Mouse (Mus musculus): ENCODE results near the gene Kctd17. TPM values are rescaled to one million over a fixed set of nuclear protein-coding genes. Genes with fewer than 3 reads are reported as not detected.

Kctd17 gene
- 162 and 163 TPM in 2 replicates for polyA plus RNA-seq (2015; fragmentation: Nextera tagmentation; extraction: Ambion mirVana)

DNA sequence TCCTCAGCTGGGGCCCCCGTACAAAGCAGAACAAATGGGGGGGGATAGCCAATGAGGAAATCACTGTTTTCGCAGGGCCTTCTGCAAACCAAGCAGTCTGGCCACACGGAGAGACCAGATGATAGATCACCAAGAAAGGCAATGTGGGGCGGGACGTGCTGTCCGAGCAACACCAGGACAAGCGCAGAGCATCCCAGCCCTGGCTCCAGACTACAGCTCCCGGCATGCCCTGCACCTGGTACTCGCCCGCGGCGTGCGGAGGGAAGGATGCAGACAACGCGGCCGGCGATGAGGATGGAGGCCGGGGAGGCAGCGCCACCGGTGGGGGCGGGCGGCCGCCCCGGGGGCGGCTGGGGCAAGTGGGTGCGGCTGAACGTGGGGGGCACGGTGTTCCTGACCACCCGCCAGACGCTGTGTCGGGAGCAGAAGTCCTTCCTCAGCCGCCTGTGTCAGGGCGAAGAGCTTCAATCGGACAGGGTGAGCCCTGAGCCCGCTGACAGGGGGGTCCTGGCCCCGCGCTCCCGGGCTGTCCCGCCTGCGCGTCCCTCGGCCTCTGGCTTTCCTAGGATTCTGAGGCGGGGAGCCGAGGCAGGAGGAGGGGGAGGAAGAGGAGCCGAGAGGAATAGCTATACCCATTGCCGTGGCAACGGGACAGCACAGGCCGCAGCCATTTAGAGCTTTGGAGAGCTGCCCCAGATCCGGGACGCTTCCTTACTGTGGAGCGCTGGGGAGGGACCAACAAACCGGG is at the start of gene Kctd17:
Gene Kctd17 (plus strand): TSS at position 174 of the 748 bp plus-strand sequence.
- Histone ChIP-seq H3K9me3 (no peaks in the 10 kb centered on the region), H3K27me3 (replicated peaks) (no peaks in the 10 kb centered on the region), H3K9ac (peak within 1 kb of the TSS; percentile 89), H3K4me3 (peak within 1 kb of the TSS; percentile 80), H3K36me3 (replicated peaks) (0 out of 2 replicates have a peak, but pooled peaks cover 5% of the 10 kb centered on the region), H3K27ac (peak within 1 kb of the TSS; percentile 73), H3K4me2 (peak within 1 kb of the TSS; percentile 77), H3K4me1 (peaks cover 15% of the 10 kb centered on the region)
- 1% methylated on average over 52 of the region's 52 CpGs for WGBS
- ATAC-seq (replicated peaks), result peak; percentile 93

DNA sequence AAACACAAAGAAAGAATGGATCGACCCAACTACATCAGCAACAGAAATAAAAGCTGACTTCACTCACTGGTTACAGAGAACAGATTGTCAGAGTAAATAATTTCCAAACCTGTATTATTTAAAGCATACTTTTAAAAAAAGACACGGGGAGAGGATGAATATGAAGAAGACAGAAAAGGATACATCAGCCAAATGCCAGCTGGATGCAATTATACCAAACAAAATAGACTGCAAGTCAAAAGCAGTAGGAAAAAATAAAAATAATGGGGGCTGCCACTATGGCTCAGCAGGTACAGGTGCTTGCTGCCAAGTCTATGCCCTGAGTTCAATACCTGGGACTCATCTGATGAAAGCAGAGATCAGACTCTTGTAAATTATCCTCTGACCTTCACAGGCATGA is 48.2 kb upstream of the Kctd17 start:
- no peak for ATAC-seq (replicated peaks)
- no peaks in the 10 kb centered on the region for H3K27me3 ChIP-seq (replicated peaks)
- no peaks in the 10 kb centered on the region for H3K9me3 ChIP-seq
- peaks cover 3% of the 10 kb centered on the region; the same call in 1 of the 2 replicates for H3K4me1 ChIP-seq
- H3K4me2 ChIP-seq, result no peak overlapping the region
- H3K27ac ChIP-seq, result no peak overlapping the region
- H3K4me3 ChIP-seq, result no peak overlapping the region
- H3K9ac ChIP-seq, result no peak overlapping the region
- H3K36me3 ChIP-seq (replicated peaks), result no peaks in the 10 kb centered on the region
- WGBS, result 81% methylated on average over 2 of the region's 2 CpGs

DNA sequence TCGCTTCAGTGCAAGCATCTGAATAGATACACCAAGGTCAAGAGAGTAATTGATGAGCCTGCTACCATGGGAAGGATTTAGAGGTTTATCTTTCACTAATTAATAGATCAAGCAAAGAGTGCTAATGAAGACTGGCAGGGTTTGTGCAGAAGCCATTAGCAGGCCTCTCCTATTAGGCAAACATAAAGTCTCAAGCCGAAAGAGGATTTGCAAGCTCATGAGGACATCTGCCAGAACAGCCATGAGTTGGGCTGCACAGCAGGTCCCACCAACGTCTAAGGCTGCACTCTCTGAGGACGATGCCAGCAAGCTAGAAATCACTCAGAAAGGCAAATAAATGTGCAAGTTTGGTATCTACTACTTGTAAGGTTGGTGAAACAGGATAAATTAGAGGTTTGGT is 47.6 kb upstream of the Kctd17 start:
- no peaks in the 10 kb centered on the region for H3K36me3 ChIP-seq (replicated peaks)
- H3K4me1 ChIP-seq, result peaks cover 3% of the 10 kb centered on the region; the same call in 1 of the 2 replicates
- no peak for ATAC-seq (replicated peaks)
- no peak overlapping the region for H3K4me2 ChIP-seq
- H3K9ac ChIP-seq, result no peak overlapping the region
- H3K9me3 ChIP-seq, result no peaks in the 10 kb centered on the region
- H3K27me3 ChIP-seq (replicated peaks), result no peaks in the 10 kb centered on the region
- H3K27ac ChIP-seq, result no peak overlapping the region
- H3K4me3 ChIP-seq, result no peak overlapping the region
- 39% methylated on average over 4 of the region's 4 CpGs for WGBS

DNA sequence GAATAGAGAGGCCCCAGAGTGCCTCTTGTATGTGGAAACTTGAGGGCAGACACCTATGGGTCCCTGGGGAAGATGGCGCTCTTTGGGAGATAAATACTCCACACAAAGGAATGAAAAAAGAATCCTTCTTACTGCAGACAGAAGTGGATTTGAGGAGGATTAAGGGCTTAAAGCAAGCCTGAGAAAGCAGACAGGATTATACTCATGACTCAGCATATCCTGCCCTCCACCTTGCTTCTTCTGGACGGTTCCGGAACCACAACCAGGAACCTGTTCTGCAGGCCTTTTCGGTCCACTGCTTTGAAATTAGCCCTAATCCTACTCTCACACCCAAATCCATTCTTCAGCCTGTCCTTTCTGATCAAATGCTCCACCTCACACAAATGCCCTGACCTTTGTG is 46.2 kb upstream of the Kctd17 start:
- Histone ChIP-seq H3K27me3 (replicated peaks) (no peaks in the 10 kb centered on the region), H3K36me3 (replicated peaks) (no peaks in the 10 kb centered on the region), H3K4me2 (no peak overlapping the region), H3K9ac (no peak overlapping the region), H3K4me3 (no peak overlapping the region), H3K27ac (no peak overlapping the region), H3K9me3 (no peaks in the 10 kb centered on the region), H3K4me1 (peaks cover 3% of the 10 kb centered on the region; the same call in 1 of the 2 replicates)
- ATAC-seq (replicated peaks), result no peak
- WGBS, result 66% methylated on average over 4 of the region's 4 CpGs

GRCm38 (mm10) chr15:78383450-78384219 is 44.7 kb upstream of the Kctd17 start:
- peak; percentile 70; the same call in 1 of the 2 replicates for ATAC-seq (replicated peaks)
- H3K9ac ChIP-seq, result no peak overlapping the region
- H3K27me3 ChIP-seq (replicated peaks), result no peaks in the 10 kb centered on the region
- H3K4me3 ChIP-seq, result no peak overlapping the region
- H3K36me3 ChIP-seq (replicated peaks), result no peaks in the 10 kb centered on the region
- peaks cover 3% of the 10 kb centered on the region; the same call in 1 of the 2 replicates for H3K4me1 ChIP-seq
- H3K4me2 ChIP-seq, result no peak overlapping the region
- peak overlapping the region; percentile 65 for H3K27ac ChIP-seq
- no peaks in the 10 kb centered on the region for H3K9me3 ChIP-seq
- 72% methylated on average over 11 of the region's 11 CpGs for WGBS

DNA sequence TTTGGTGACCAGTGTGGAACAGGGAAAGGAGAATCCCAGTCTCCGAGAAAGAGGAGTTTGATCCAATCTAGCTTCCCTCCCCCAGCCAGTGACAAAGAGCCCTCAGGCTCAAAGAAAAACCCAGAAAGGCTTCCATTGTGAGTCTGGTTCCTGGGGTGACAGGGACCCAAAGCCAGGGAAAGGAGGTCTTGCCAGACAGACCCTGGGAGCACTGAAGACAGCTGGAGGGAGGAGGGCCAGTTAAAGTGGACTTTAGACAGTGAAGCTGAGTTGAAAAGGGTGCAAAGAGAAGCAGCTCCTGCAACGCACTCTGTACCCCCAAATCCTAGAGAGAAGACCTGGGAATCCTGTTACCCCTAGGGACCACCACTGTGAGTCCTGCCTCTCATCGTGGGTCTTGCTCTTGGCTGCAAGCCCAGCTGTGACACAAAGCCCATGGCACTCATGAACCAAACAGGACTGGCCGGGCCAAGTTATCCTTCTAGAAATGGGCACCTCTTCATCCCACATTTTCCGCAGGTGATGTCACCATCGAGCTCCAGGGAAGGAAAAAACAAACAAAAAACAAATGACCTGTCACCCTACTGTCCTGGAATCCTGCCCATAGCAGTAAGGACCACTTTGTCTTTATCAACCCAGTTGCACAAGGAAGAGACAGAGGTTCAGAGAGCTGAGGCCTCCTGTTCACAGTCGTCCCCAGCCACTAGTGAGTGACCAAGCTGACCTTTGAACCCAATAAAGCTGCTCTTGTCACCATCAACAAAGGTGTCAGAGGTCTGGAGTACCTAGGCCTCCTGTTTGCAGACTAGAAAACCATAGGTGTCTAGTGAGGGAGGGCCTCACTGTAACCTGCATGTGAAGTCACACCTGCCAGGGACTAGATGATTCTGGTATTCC is 43.9 kb upstream of the Kctd17 start:
- ATAC-seq (replicated peaks), result peak; percentile 39; the same call in 1 of the 2 replicates
- Histone ChIP-seq H3K4me3 (no peak overlapping the region), H3K4me1 (peaks cover 3% of the 10 kb centered on the region; the same call in 1 of the 2 replicates), H3K36me3 (replicated peaks) (no peaks in the 10 kb centered on the region), H3K27ac (peak overlapping the region; percentile 65), H3K9ac (no peak overlapping the region), H3K9me3 (no peaks in the 10 kb centered on the region), H3K27me3 (replicated peaks) (no peaks in the 10 kb centered on the region), H3K4me2 (no peak overlapping the region)
- WGBS, result 61% methylated on average over 7 of the region's 7 CpGs

- Histone ChIP-seq H3K27ac (no peak overlapping the region), H3K9me3 (no peaks in the 10 kb centered on the region)
- WGBS, result 62% methylated on average over 1 of the region's 1 CpGs
These were observed 42.8 kb upstream of the Kctd17 start for GRCm38 (mm10) chr15:78385564-78385963.

DNA sequence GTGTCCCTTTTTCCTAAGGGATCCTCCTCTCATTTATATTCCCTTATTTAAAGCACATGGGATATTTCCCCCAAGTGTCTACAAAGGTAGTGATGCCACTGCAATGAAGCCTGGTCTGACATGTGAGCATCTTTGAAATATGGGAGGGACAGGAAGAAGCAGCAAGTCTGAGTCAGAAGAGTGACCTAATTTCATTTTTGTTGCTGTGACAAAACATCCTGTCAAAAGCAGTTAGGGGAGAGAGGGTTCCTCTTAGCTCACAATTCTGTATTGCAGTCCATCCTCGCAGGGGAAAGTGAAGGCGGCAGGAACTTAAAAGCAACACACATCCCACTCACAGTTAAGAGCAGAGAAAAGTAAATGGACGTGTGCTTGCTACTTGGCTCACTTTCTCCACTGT is 37.5 kb upstream of the Kctd17 start:
- no peak for ATAC-seq (replicated peaks)
- Histone ChIP-seq H3K27ac (no peak overlapping the region), H3K36me3 (replicated peaks) (no peaks in the 10 kb centered on the region), H3K9ac (no peak overlapping the region), H3K9me3 (no peaks in the 10 kb centered on the region), H3K27me3 (replicated peaks) (no peaks in the 10 kb centered on the region), H3K4me3 (no peak overlapping the region), H3K4me1 (no peaks in the 10 kb centered on the region), H3K4me2 (no peak overlapping the region)
- WGBS, result 80% methylated on average over 3 of the region's 3 CpGs

More at GRCm38 (mm10) chr15:78385564-78385963, 42.8 kb upstream of the Kctd17 start:
- H3K4me1 ChIP-seq, result peaks cover 3% of the 10 kb centered on the region; the same call in 1 of the 2 replicates
- no peak overlapping the region for H3K9ac ChIP-seq
- no peaks in the 10 kb centered on the region for H3K27me3 ChIP-seq (replicated peaks)
- no peak for ATAC-seq (replicated peaks)
- no peak overlapping the region for H3K4me2 ChIP-seq
- H3K4me3 ChIP-seq, result no peak overlapping the region
- no peaks in the 10 kb centered on the region for H3K36me3 ChIP-seq (replicated peaks)

DNA sequence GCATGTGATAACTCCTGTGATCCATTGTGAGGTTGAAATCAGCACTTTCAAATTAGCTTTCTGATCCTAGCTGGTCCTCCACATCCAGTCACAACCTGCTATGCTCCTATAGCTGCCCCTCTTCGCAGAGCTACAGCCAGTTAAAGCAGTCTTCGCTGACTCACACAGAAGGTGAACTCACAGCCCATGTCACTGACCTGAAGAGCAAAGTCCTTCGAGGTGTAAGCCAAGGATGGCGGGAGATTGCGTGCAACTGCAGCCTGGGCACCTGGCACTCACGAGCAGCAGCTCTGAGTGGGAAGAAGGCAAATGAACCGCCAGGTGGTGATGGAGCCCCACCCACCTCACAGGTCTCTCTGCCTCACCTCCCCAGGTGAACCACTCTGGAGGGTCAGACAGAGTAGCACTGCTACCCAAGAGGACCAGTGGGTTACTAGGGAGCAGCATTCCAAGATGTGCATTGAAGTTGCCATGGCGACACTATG is 32.8 kb upstream of the Kctd17 start, which contains the start of gene Tex33:
Gene Tex33 (minus strand): TSS at position 435 of the 485 bp plus-strand sequence.
- H3K36me3 ChIP-seq (replicated peaks), result no peaks in the 10 kb centered on the region
- 84% methylated on average over 8 of the region's 8 CpGs for WGBS
- H3K9me3 ChIP-seq, result no peaks in the 10 kb centered on the region
- no peak for ATAC-seq (replicated peaks)
- H3K4me1 ChIP-seq, result no peaks in the 10 kb centered on the region
- H3K27ac ChIP-seq, result no peak within 1 kb of the TSS
- no peaks in the 10 kb centered on the region for H3K27me3 ChIP-seq (replicated peaks)
- no peak within 1 kb of the TSS for H3K4me3 ChIP-seq
- H3K9ac ChIP-seq, result no peak within 1 kb of the TSS
- no peak within 1 kb of the TSS for H3K4me2 ChIP-seq

- no peaks in the 10 kb centered on the region for H3K36me3 ChIP-seq (replicated peaks)
- no peak overlapping the region for H3K4me3 ChIP-seq
- H3K27me3 ChIP-seq (replicated peaks), result no peaks in the 10 kb centered on the region
- H3K9ac ChIP-seq, result no peak overlapping the region
- peaks cover 17% of the 10 kb centered on the region for H3K4me1 ChIP-seq
- H3K9me3 ChIP-seq, result no peaks in the 10 kb centered on the region
- 68% methylated on average over 6 of the region's 6 CpGs for WGBS
- no peak overlapping the region for H3K4me2 ChIP-seq
- no peak for ATAC-seq (replicated peaks)
- H3K27ac ChIP-seq, result no peak overlapping the region
These were observed 27.0 kb upstream of the Kctd17 start for GRCm38 (mm10) chr15:78401345-78401744.

DNA sequence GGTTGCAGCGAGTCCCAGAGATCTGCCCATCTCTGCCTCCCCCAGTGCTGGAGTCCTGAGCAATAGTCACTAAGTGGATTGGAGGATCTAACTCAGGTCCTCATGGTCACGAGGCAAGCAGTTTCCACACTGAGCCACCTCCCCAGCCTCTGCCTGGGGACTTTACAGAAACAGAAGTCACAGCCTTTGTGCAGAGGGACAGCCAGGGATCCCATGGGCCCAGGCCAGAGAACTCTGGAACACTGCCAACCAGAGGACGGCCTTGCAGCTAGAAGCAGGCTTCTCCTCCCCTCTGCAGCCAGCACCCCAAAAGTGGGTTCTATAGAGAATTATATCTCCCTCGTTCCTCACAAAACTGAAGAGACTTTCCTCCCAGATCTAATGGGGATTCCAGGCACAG is 26.4 kb upstream of the Kctd17 start:
- Histone ChIP-seq H3K9ac (no peak overlapping the region), H3K4me2 (no peak overlapping the region), H3K36me3 (replicated peaks) (no peaks in the 10 kb centered on the region), H3K27me3 (replicated peaks) (no peaks in the 10 kb centered on the region), H3K27ac (no peak overlapping the region), H3K4me1 (peaks cover 18% of the 10 kb centered on the region), H3K9me3 (no peaks in the 10 kb centered on the region), H3K4me3 (no peak overlapping the region)
- no peak for ATAC-seq (replicated peaks)
- 60% methylated on average over 4 of the region's 4 CpGs for WGBS

Data from midbrain, embryonic 15.5 days (tissue).